Mouse (Mus musculus) intestine, embryonic 15.5 days (tissue): ENCODE measurements around the gene Mink1. TPM values are rescaled to one million over a fixed set of nuclear protein-coding genes. Genes with fewer than 3 reads are reported as not detected.

Source experiments
- ATAC-seq: fragments of 200-750 bp; cut with Nextera tagmentation; 2 replicates; pipeline ENCODE4 v1.8.0; 2017; ENCODE audit warnings: moderate TSS enrichment, moderate library complexity
- H3K27ac ChIP-seq: fragments of 300-500 bp; sonication (generic); 2 replicates; pipeline ENCODE4 v1.5.1; 2015; ENCODE audit warnings: mild to moderate bottlenecking, inconsistent platforms
- H3K27me3 ChIP-seq: fragments of 300-500 bp; sonication (generic); replicated peaks from 2 replicates; pipeline ENCODE4 v1.6.1; 2015; ENCODE audit warnings: inconsistent platforms
- H3K36me3 ChIP-seq: fragments of 300-500 bp; sonication (generic); 2 replicates; pipeline ENCODE4 v1.6.1; 2015; ENCODE audit warnings: inconsistent platforms
- H3K4me1 ChIP-seq: fragments of 300-500 bp; sonication (generic); replicated peaks from 2 replicates; pipeline ENCODE4 v1.6.1; 2015; ENCODE audit warnings: inconsistent platforms
- H3K4me2 ChIP-seq: fragments of 300-500 bp; sonication (generic); replicated peaks from 2 replicates; pipeline ENCODE4 v1.6.1; 2015; ENCODE audit warnings: mild to moderate bottlenecking, inconsistent platforms
- H3K4me3 ChIP-seq: fragments of 300-500 bp; sonication (generic); replicated peaks from 2 replicates; pipeline ENCODE4 v1.5.1; 2015; ENCODE audit warnings: inconsistent platforms
- H3K9ac ChIP-seq: fragments of 300-500 bp; sonication (generic); 2 replicates; pipeline ENCODE4 v1.6.1; 2015; ENCODE audit warnings: inconsistent platforms
- H3K9me3 ChIP-seq: fragments of 300-500 bp; sonication (generic); 2 replicates; pipeline ENCODE4 v1.6.1; 2016; ENCODE audit warnings: inconsistent platforms
- WGBS: fragments of 180-500 bp; shearing (Covaris S2); methylation state at CpG from one replicate; pipeline ENCODE4 v1.1.7; 2015; 5-methylcytosine and 5-hydroxymethylcytosine counted together
- polyA plus RNA-seq: library from polyadenylated mRNA; unstranded; fragments of >200 nt; fragmentation: Nextera tagmentation; extraction: Ambion mirVana; gene quantifications from 2 replicates; pipeline ENCODE4 v1.2.1, GENCODE M21; 2015

Gene Mink1
- polyA plus RNA-seq, 1 experiment from 2014 or later: 11.8 TPM

GRCm38 (mm10) chr11:70644564-70645103 lies 82.0 kb downstream of the Mink1 start:
- peaks cover 22% of the 10 kb centered on the region for H3K4me1 ChIP-seq
- no peaks in the 10 kb centered on the region for H3K27me3 ChIP-seq
- H3K9ac ChIP-seq: no peak overlapping the region
- H3K27ac ChIP-seq: no peak overlapping the region
- 93% methylated on average over 8 of the region's 8 CpGs for WGBS
- H3K36me3 ChIP-seq: peaks cover 15% of the 10 kb centered on the region
- H3K4me3 ChIP-seq: no peak overlapping the region
- H3K9me3 ChIP-seq: no peaks in the 10 kb centered on the region
- H3K4me2 ChIP-seq: no peak overlapping the region
- ATAC-seq: no peak

GRCm38 (mm10) chr11:70645461-70646258 lies 83.0 kb downstream of the Mink1 start:
- Histone ChIP-seq H3K27ac (no peak overlapping the region), H3K27me3 (no peaks in the 10 kb centered on the region), H3K4me1 (peaks cover 30% of the 10 kb centered on the region), H3K9me3 (no peaks in the 10 kb centered on the region), H3K4me3 (peak overlapping the region; percentile 66), H3K9ac (peak overlapping the region; percentile 85), H3K4me2 (peak overlapping the region; percentile 70), H3K36me3 (peaks cover 19% of the 10 kb centered on the region)
- no peak for ATAC-seq
- WGBS: 87% methylated on average over 12 of the region's 12 CpGs

- Histone ChIP-seq H3K27ac (peak overlapping the region; percentile 87), H3K36me3 (peaks cover 24% of the 10 kb centered on the region), H3K4me1 (peaks cover 35% of the 10 kb centered on the region), H3K4me3 (peak overlapping the region; percentile 66), H3K27me3 (no peaks in the 10 kb centered on the region), H3K4me2 (peak overlapping the region; percentile 70), H3K9me3 (no peaks in the 10 kb centered on the region), H3K9ac (peak overlapping the region; percentile 85)
- no peak; the same call in 1 of the 2 replicates for ATAC-seq
- WGBS: 24% methylated on average over 3 of the region's 3 CpGs
Observed at GRCm38 (mm10) chr11:70646259-70646555, 83.5 kb downstream of the Mink1 start.

DNA sequence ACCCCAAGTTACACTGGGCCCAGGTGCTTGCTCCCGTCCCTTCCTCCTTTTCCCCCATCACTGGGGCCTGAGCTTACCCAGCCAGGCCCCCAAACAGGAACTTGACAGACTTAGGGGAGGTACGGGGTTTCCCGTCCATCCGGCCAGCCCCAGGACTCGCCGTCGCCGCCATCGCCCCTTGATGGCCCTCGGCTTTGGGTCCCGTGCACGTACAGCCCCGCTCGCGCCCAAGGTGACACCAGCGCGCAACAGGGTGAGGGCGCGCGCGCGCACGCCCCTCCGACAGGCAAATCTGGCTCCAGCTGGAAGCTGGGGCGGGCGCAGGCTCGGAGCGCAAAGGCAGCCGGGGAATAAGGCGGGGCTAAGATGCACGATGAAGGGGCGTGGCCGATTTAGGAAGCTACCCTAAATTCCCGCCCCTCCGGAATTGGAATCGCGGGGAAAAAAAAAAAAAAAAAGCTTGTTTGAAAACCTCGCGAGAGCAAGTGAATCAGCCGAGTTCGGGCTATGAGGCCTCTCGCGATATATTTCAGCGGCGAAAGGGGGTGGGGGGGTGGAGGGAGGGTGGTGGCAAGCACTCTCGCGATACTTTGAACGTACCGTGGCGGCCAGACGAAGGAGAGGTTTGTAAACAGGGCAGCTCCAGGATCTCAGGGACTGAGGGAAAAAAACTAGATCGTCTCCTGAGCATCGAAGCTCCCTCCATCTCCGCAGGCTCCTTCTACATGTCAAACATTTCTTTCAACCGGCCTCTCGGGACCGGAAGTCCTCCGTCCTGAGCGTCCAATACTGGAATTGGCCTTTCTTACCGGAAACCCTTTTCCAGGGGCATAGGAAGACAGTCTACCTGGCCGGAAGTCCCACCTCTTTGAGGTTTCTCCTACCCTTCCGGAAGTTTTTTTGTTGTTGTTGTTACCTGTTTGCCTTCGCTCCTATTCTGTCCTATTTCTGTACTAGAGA lies 84.3 kb downstream of the Mink1 start, which contains the start of the genes Rnf167 and Slc25a11:
Gene Rnf167, plus strand, starts transcription at position 545 of the 960 bp plus-strand sequence.
Gene Slc25a11, minus strand, starts transcription at position 789 of the 960 bp plus-strand sequence.
- WGBS: under 1% methylated on average over 63 of the region's 63 CpGs
- H3K4me3 ChIP-seq: peak within 1 kb of the TSS; percentile 67
- H3K9ac ChIP-seq: peak within 1 kb of the TSS; percentile 90
- peaks cover 41% of the 10 kb centered on the region for H3K4me1 ChIP-seq
- no peaks in the 10 kb centered on the region for H3K27me3 ChIP-seq
- H3K9me3 ChIP-seq: no peaks in the 10 kb centered on the region
- H3K4me2 ChIP-seq: peak within 1 kb of the TSS; percentile 91
- peak; percentile 91 for ATAC-seq
- H3K36me3 ChIP-seq: peaks cover 29% of the 10 kb centered on the region
- peak within 1 kb of the TSS; percentile 96 for H3K27ac ChIP-seq

DNA sequence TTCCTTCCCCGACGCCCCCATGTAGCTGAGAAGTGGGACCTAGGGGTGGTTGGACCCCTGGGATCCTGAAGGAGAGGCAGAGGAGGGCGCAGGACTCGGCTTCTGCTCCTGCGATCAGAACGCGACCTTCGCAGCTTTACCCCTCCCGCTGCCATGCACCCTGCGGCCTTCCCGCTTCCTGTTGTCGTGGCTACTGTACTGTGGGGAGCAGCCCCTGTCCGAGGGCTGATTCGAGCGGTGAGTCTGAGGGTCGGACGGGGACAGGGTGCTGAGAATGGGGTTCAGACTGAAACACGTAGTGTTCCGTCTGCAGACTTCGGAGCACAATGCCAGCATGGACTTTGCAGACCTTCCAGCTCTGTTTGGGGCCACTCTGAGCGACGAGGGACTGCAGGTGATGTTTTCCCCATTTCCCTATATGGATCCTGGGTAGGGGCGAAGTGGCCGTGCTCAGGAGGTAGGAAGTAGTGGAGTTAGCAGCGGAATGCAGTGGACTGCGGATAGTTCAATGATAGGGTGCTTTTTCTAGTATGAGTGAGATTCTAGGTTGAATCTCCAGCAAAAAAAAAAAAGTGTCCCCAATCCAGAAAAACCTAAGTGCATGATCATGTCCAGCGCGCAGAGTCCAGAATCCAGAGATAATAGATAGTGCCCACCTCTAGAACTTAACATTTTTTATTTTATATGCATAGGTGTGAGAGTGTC lies 85.2 kb downstream of the Mink1 start:
- peaks cover 38% of the 10 kb centered on the region for H3K36me3 ChIP-seq
- H3K27me3 ChIP-seq: no peaks in the 10 kb centered on the region
- peak overlapping the region; percentile 91 for H3K4me2 ChIP-seq
- peaks cover 48% of the 10 kb centered on the region for H3K4me1 ChIP-seq
- WGBS: 2% methylated on average over 28 of the region's 28 CpGs
- peak overlapping the region; percentile 67 for H3K4me3 ChIP-seq
- H3K27ac ChIP-seq: peak overlapping the region; percentile 96
- peak overlapping the region; percentile 90 for H3K9ac ChIP-seq
- no peaks in the 10 kb centered on the region for H3K9me3 ChIP-seq
- peak; percentile 37 for ATAC-seq

DNA sequence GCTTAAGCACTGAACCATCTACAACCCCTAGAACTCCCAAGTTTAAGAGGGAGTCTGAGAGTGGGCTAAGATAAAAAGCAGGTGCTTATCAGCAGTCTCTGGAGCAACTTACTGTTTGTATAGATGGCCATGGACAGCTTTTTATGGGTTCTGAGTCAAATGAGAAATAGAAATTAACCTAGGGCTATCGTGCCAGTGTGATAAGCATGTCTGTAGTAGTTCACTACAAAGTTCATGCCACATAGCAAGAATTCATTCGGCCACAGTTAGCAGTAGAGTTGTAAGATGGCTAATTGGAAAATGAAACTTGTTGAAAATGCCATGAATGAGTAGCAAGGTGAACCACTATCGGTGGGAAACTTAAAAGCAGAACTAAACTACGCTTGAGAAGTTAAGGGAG lies 85.8 kb downstream of the Mink1 start:
- Histone ChIP-seq H3K27me3 (no peaks in the 10 kb centered on the region), H3K4me2 (peak overlapping the region; percentile 91), H3K36me3 (peaks cover 38% of the 10 kb centered on the region), H3K4me3 (peak overlapping the region; percentile 67), H3K27ac (peak overlapping the region; percentile 96), H3K9me3 (no peaks in the 10 kb centered on the region), H3K9ac (peak overlapping the region; percentile 90), H3K4me1 (peaks cover 48% of the 10 kb centered on the region)
- 63% methylated on average over 4 of the region's 4 CpGs for WGBS
- ATAC-seq: no peak

DNA sequence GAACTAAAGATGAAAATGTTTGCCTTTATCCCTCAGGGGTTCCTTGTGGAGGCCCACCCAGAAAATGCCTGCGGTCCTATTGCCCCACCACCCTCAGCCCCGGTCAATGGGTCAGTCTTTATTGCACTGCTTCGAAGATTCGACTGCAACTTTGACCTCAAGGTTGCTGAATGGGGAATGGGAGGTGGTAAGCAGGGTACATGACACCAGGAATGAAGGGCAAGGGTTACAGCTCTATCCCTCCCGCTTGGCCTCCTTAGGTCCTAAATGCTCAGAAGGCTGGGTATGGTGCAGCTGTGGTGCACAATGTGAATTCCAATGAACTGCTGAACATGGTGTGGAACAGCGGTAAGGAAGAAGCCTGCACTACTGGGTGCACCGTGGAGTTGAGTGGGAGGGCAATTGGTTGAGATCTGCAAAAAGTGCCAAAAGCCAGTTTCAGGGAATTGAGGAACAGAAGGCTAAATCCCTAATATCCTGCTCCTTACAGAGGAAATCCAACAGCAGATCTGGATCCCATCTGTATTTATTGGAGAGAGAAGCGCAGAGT lies 86.6 kb downstream of the Mink1 start:
- Histone ChIP-seq H3K4me1 (peaks cover 48% of the 10 kb centered on the region), H3K36me3 (peaks cover 36% of the 10 kb centered on the region), H3K9me3 (no peaks in the 10 kb centered on the region), H3K4me3 (peak overlapping the region; percentile 10), H3K27me3 (no peaks in the 10 kb centered on the region), H3K27ac (0 out of 2 replicates have a peak overlapping the region, but pooled peaks have one; percentile 32), H3K9ac (no peak overlapping the region), H3K4me2 (peak overlapping the region; percentile 91)
- ATAC-seq: no peak
- 72% methylated on average over 8 of the region's 8 CpGs for WGBS

GRCm38 (mm10) chr11:70650322-70651175 lies 87.9 kb downstream of the Mink1 start:
- H3K4me1 ChIP-seq: peaks cover 45% of the 10 kb centered on the region
- peak overlapping the region; percentile 12 for H3K4me3 ChIP-seq
- H3K4me2 ChIP-seq: peak overlapping the region; percentile 87
- H3K27ac ChIP-seq: peak overlapping the region; percentile 68
- WGBS: 65% methylated on average over 12 of the region's 12 CpGs
- no peak for ATAC-seq
- H3K9me3 ChIP-seq: no peaks in the 10 kb centered on the region
- peaks cover 29% of the 10 kb centered on the region for H3K36me3 ChIP-seq
- H3K9ac ChIP-seq: peak overlapping the region; percentile 18; the same call in 1 of the 2 replicates
- H3K27me3 ChIP-seq: no peaks in the 10 kb centered on the region

- Histone ChIP-seq H3K4me2 (peak overlapping the region; percentile 87), H3K9me3 (no peaks in the 10 kb centered on the region), H3K4me1 (peaks cover 43% of the 10 kb centered on the region), H3K4me3 (peak overlapping the region; percentile 12; the same call in 1 of the 2 replicates), H3K27ac (no peak overlapping the region), H3K36me3 (peaks cover 29% of the 10 kb centered on the region), H3K9ac (peak overlapping the region; percentile 18; the same call in 1 of the 2 replicates), H3K27me3 (no peaks in the 10 kb centered on the region)
- no peak for ATAC-seq
- WGBS: 61% methylated on average over 2 of the region's 2 CpGs
Observed at GRCm38 (mm10) chr11:70651391-70651790, 88.7 kb downstream of the Mink1 start.

- Histone ChIP-seq H3K9ac (peak overlapping the region; percentile 98), H3K27ac (peak overlapping the region; percentile 99), H3K9me3 (no peaks in the 10 kb centered on the region), H3K4me2 (peak overlapping the region; percentile 87), H3K36me3 (peaks cover 29% of the 10 kb centered on the region), H3K4me3 (peak overlapping the region; percentile 99), H3K4me1 (peaks cover 52% of the 10 kb centered on the region), H3K27me3 (no peaks in the 10 kb centered on the region)
- 44% methylated on average over 12 of the region's 12 CpGs for whole genome bisulfite sequencing
- ATAC-seq: no peak
Observed at GRCm38 (mm10) chr11:70652029-70652883, 89.6 kb downstream of the Mink1 start.
